Mouse (Mus musculus) testis, postnatal 10 days (tissue): ENCODE measurements around the gene Fgfr2.
A peak's percentile ranks its signal among the peaks of the same experiment; 100 is the strongest.

ENCODE experiments used
- DNase-seq: peaks from one replicate; pipeline ENCODE4 v3.0.0; 2021; ENCODE audit warnings: low spot score

Gene Fgfr2

GRCm38 (mm10) chr7:132693561-132693960, 429.6 kb downstream of the Fgfr2 start:
- DNase-seq: no peak

- DNase-seq: no peak
Measured at GRCm38 (mm10) chr7:132692719-132693118, 430.4 kb downstream of the Fgfr2 start.

GRCm38 (mm10) chr7:132690716-132691472, 432.3 kb downstream of the Fgfr2 start:
- no peak for DNase-seq

GRCm38 (mm10) chr7:132689722-132690121, 433.4 kb downstream of the Fgfr2 start:
- DNase-seq: no peak

- no peak for DNase-seq
Measured at GRCm38 (mm10) chr7:132688721-132689120, 434.4 kb downstream of the Fgfr2 start.

GRCm38 (mm10) chr7:132687897-132688296, 435.3 kb downstream of the Fgfr2 start:
- DNase-seq: no peak

- DNase-seq: no peak
Measured at GRCm38 (mm10) chr7:132686515-132686914, 436.6 kb downstream of the Fgfr2 start.

- DNase-seq: no peak
Measured at GRCm38 (mm10) chr7:132683923-132684322, 439.2 kb downstream of the Fgfr2 start.

GRCm38 (mm10) chr7:132682901-132683300, 440.2 kb downstream of the Fgfr2 start:
- DNase-seq: no peak

- DNase-seq: no peak
Measured at GRCm38 (mm10) chr7:132682336-132682735, 440.8 kb downstream of the Fgfr2 start.

- DNase-seq: no peak
Measured at GRCm38 (mm10) chr7:132681831-132682230, 441.3 kb downstream of the Fgfr2 start.

- DNase-seq: no peak
Measured at GRCm38 (mm10) chr7:132681296-132681695, 441.9 kb downstream of the Fgfr2 start.

- DNase-seq: no peak
Measured at GRCm38 (mm10) chr7:132679549-132679948, 443.6 kb downstream of the Fgfr2 start.

GRCm38 (mm10) chr7:132679117-132679516, 444.0 kb downstream of the Fgfr2 start:
- no peak for DNase-seq

GRCm38 (mm10) chr7:132675922-132676321, 447.2 kb downstream of the Fgfr2 start:
- no peak for DNase-seq

GRCm38 (mm10) chr7:132673931-132674755, 449.0 kb downstream of the Fgfr2 start:
- DNase-seq: peak; percentile 79

GRCm38 (mm10) chr7:132672481-132672959, 450.6 kb downstream of the Fgfr2 start:
- DNase-seq: no peak

- DNase-seq: peak; percentile 69
Measured at GRCm38 (mm10) chr7:132670863-132671165, 452.3 kb downstream of the Fgfr2 start.

- DNase-seq: no peak
Measured at GRCm38 (mm10) chr7:132669999-132670862, 452.9 kb downstream of the Fgfr2 start.

GRCm38 (mm10) chr7:132668604-132669003, 454.5 kb downstream of the Fgfr2 start:
- DNase-seq: no peak

- no peak for DNase-seq
Measured at GRCm38 (mm10) chr7:132666516-132666915, 456.6 kb downstream of the Fgfr2 start.

- DNase-seq: no peak
Measured at GRCm38 (mm10) chr7:132665664-132666382, 457.3 kb downstream of the Fgfr2 start.
